Mouse (Mus musculus) forebrain, embryonic 16.5 days (tissue): Measurements from ENCODE around the gene Kank2. TPM values are rescaled to one million over a fixed set of nuclear protein-coding genes. Genes with fewer than 3 reads are reported as not detected.

ENCODE experiments used
- ATAC-seq: fragments of 200-750 bp; cut with Nextera tagmentation; 2 replicates; pipeline ENCODE4 v1.8.0; 2017; ENCODE audit warnings: mild to moderate bottlenecking, moderate library complexity
- H3K27ac ChIP-seq: fragments of 300-500 bp; sonication (generic); 2 replicates; pipeline ENCODE4 v1.5.1; 2014; ENCODE audit warnings: low read length, control low read depth
- H3K27me3 ChIP-seq: fragments of 300-500 bp; sonication (generic); replicated peaks from 2 replicates; pipeline ENCODE4 v1.6.1; 2014; ENCODE audit warnings: low read length; ENCODE audit not compliant: control insufficient read depth, insufficient read depth
- H3K36me3 ChIP-seq: fragments of 300-500 bp; sonication (generic); 2 replicates; pipeline ENCODE4 v1.6.1; 2014; ENCODE audit not compliant: control insufficient read depth, insufficient read depth
- H3K4me1 ChIP-seq: fragments of 300-500 bp; sonication (generic); replicated peaks from 2 replicates; pipeline ENCODE4 v1.6.1; 2014; ENCODE audit warnings: low read length; ENCODE audit not compliant: control insufficient read depth, insufficient read depth
- H3K4me2 ChIP-seq: fragments of 300-500 bp; sonication (generic); 2 replicates; pipeline ENCODE4 v1.6.1; 2014; ENCODE audit warnings: mild to moderate bottlenecking, low read length, control low read depth
- H3K4me3 ChIP-seq: fragments of 300-500 bp; sonication (generic); replicated peaks from 2 replicates; pipeline ENCODE4 v1.5.1; 2014; ENCODE audit warnings: mild to moderate bottlenecking, low read length, control low read depth
- H3K9ac ChIP-seq: fragments of 300-500 bp; sonication (generic); replicated peaks from 2 replicates; pipeline ENCODE4 v1.6.1; 2014; ENCODE audit warnings: low read depth, low read length, control low read depth
- H3K9me3 ChIP-seq: fragments of 300-500 bp; sonication (generic); 2 replicates; pipeline ENCODE4 v1.6.1; 2016; ENCODE audit warnings: low read length; ENCODE audit not compliant: control insufficient read depth
- whole genome bisulfite sequencing: fragments of 180-500 bp; shearing (Covaris S2); extraction: QIAGEN DNeasy Blood & Tissue Kit; methylation state at CpG from one replicate; pipeline ENCODE4 v1.1.7; 2014; 5-methylcytosine and 5-hydroxymethylcytosine counted together
- microRNA-seq: library from miRNA; unstranded; fragments of <30 nt; microRNA quantifications from one replicate; pipeline ENCODE4, GENCODE M21; 2017
- polyA plus RNA-seq: library from polyadenylated mRNA; unstranded; fragments of >200 nt; fragmentation: Nextera tagmentation; extraction: Ambion mirVana; gene quantifications from 2 replicates; pipeline ENCODE4 v1.2.1, GENCODE M21; 2015

The Kank2 gene
- polyA plus RNA-seq, 1 experiment from 2014 or later, result 3.2 TPM

DNA sequence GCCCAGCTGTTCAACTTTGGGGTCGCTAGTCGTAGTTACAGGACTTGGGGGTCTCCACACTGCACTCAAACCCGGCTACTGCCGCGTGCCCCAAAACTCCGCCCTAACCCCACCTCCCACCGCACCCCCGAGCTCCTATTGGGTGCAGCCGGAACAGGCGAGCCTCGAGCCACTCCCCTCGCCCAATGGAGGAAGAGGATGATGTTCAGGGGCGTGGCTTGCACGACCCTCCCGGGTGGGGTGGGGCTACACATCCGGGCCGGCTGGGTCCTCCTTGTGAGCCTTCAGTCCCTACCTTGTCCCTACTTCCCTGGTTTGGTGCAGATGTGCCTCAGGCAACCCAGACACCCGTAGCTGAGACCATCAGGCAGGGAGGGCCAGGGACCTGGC lies 74.4 kb downstream of the Kank2 start:
- no peaks in the 10 kb centered on the region for H3K9me3 ChIP-seq
- H3K27ac ChIP-seq, result peak overlapping the region; percentile 92
- no peaks in the 10 kb centered on the region for H3K27me3 ChIP-seq
- peaks cover 25% of the 10 kb centered on the region for H3K4me1 ChIP-seq
- no peaks in the 10 kb centered on the region for H3K36me3 ChIP-seq
- peak overlapping the region; percentile 63 for H3K9ac ChIP-seq
- H3K4me2 ChIP-seq, result peak overlapping the region; percentile 78
- ATAC-seq, result peak; percentile 97
- under 1% methylated on average over 16 of the region's 18 CpGs for WGBS
- H3K4me3 ChIP-seq, result peak overlapping the region; percentile 70

DNA sequence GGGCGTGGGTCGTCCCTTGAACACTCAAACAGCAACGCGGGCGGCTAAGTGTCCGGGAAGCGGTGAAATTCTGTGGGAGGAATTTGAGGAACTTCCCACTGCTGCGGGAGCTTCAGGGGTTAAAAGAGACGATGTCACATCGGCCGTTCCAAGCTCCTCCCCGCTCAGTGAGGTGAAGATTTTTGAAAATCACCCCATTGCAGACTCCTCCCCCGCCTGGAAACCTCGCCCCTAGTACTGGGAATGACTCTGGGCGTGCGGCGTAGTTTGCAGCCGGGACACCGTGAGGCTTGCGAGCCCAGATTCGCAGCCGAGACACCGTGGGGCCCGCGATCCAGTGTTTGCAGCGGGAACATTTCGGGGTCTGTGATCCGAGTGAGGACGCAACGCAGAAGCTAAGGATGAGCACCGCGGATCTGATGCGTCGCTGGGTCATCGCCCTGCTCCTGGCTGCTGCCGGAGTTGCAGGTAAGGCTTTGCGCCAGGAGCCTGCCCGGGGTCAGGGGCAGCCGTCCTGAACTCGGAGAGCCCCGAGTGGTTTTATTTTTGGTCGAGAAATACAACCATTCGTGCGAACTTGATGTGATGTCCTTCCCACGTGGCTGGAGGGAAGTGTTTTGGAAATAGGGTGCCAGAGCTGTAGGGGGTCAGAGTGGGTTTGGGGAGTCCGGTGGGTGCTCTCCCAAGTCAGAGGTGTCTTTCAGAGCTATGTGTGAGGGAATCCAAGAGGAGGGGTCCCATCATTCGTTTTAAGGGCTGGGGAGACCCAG lies 75.0 kb downstream of the Kank2 start, which contains the start of gene Ldlr:
Ldlr (plus strand) TSS at position 107 of the 770 bp plus-strand sequence.
- Histone ChIP-seq H3K27me3 (no peaks in the 10 kb centered on the region), H3K9me3 (no peaks in the 10 kb centered on the region), H3K4me2 (peak within 1 kb of the TSS; percentile 78), H3K36me3 (no peaks in the 10 kb centered on the region), H3K4me1 (peaks cover 25% of the 10 kb centered on the region), H3K4me3 (peak within 1 kb of the TSS; percentile 70), H3K27ac (peak within 1 kb of the TSS; percentile 92), H3K9ac (peak within 1 kb of the TSS; percentile 63)
- peak; percentile 84 for ATAC-seq
- under 1% methylated on average over 47 of the region's 47 CpGs for WGBS

DNA sequence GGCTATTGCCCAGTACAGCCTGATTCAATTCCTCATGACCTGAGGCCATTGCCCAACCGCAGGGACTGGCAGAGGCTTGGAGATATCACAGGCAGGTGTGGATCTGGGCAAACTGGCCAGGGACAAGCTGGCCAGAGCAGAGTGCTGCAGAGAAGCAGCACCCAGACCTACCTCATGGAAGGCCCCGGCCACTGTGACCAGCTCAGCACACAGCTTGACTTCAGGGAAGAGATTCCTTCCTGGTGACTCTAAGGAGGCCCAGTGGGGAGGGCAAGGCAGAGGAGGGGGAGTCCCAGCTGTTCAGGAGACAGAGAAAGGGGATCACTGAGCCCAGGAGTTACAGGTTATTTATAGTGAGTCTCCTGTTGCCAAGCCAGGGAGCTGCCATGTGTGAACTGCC lies 77.5 kb downstream of the Kank2 start:
- WGBS, result 83% methylated on average over 2 of the region's 2 CpGs

DNA sequence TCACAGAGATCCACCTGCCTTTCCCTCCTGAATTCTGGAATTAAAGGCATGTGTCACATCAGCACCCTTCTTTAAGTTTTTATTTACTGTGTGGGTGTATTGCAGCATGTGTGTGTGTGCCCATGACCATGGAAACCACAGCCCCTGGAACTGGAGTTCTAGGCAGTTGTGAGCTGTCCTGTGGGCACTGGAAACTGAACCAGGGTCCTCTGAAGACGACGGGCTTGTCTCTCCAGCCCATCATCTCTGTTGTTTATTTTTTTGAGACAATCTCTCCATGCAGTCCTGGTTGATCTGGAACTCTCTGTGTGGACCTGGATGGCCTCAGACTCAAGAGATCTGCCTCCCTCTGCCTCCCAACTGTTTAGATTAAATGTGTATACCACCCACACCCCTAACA lies 81.5 kb downstream of the Kank2 start:
- 92% methylated on average over 2 of the region's 2 CpGs for WGBS
- ATAC-seq, result no peak

More for the DNA sequence above, 77.5 kb downstream of the Kank2 start:
- Histone ChIP-seq H3K4me2 (no peak overlapping the region), H3K9ac (no peak overlapping the region), H3K36me3 (no peaks in the 10 kb centered on the region), H3K9me3 (no peaks in the 10 kb centered on the region), H3K27ac (no peak overlapping the region), H3K27me3 (no peaks in the 10 kb centered on the region), H3K4me1 (peaks cover 21% of the 10 kb centered on the region), H3K4me3 (no peak overlapping the region)
- ATAC-seq, result no peak

More for the DNA sequence above, 81.5 kb downstream of the Kank2 start:
- H3K4me1 ChIP-seq, result 0 out of 2 replicates have a peak, but pooled peaks cover 3% of the 10 kb centered on the region
- H3K27ac ChIP-seq, result no peak overlapping the region
- H3K4me3 ChIP-seq, result no peak overlapping the region
- H3K27me3 ChIP-seq, result no peaks in the 10 kb centered on the region
- no peaks in the 10 kb centered on the region for H3K9me3 ChIP-seq
- H3K9ac ChIP-seq, result no peak overlapping the region
- H3K4me2 ChIP-seq, result no peak overlapping the region
- H3K36me3 ChIP-seq, result no peaks in the 10 kb centered on the region

Small RNA genes within 50 kb of the gene (microRNA-seq; reads per million reads assigned to microRNA genes)
- 3.5 reads per million, percentile 14 among the genes with 10 or more reads in this experiment for gene Mir7083

Other genes with a start within 250 kb of the Kank2 start
- 58.2 and 58.4 TPM in 2 replicates for gene Timm29, start 206.0 kb downstream of the Kank2 start, polyA plus RNA-seq
- gene Yipf2, start 205.9 kb downstream of the Kank2 start, polyA plus RNA-seq, result 22.7 and 24.8 TPM in 2 replicates
- gene Smarca4, start 182.6 kb downstream of the Kank2 start, polyA plus RNA-seq, result 162 and 165 TPM in 2 replicates
- 16.1 and 18.8 TPM in 2 replicates for gene Ldlr, start 75.3 kb downstream of the Kank2 start, polyA plus RNA-seq
- gene Spc24, start 38.4 kb downstream of the Kank2 start, polyA plus RNA-seq, result 35.1 and 42.8 TPM in 2 replicates
- gene Angptl8, start 36.8 kb upstream of the Kank2 start, polyA plus RNA-seq, result 0.51 TPM in 1 of 2 replicates, not detected in the other
- gene Dock6, start 53.9 kb upstream of the Kank2 start, polyA plus RNA-seq, result 11.8 and 12.0 TPM in 2 replicates
- 37.4 and 39.5 TPM in 2 replicates for gene Rab3d, start 119.4 kb upstream of the Kank2 start, polyA plus RNA-seq
- gene Ccdc159, start 128.7 kb upstream of the Kank2 start, polyA plus RNA-seq, result 5.4 and 11.9 TPM in 2 replicates
- 47.7 and 54.8 TPM in 2 replicates for gene Tmem205, start 128.8 kb upstream of the Kank2 start, polyA plus RNA-seq
- 74.1 and 89.9 TPM in 2 replicates for gene Plppr2, start 138.3 kb upstream of the Kank2 start, polyA plus RNA-seq
- 9.0 and 12.5 TPM in 2 replicates for gene Swsap1, start 157.0 kb upstream of the Kank2 start, polyA plus RNA-seq
- 1.6 and 1.8 TPM in 2 replicates for gene Epor, start 164.8 kb upstream of the Kank2 start, polyA plus RNA-seq
- 0.76 and 1.5 TPM in 2 replicates for gene Rgl3, start 190.7 kb upstream of the Kank2 start, polyA plus RNA-seq
- 3.6 and 5.2 TPM in 2 replicates for gene Ccdc151, start 203.9 kb upstream of the Kank2 start, polyA plus RNA-seq
- gene Prkcsh, start 204.1 kb upstream of the Kank2 start, polyA plus RNA-seq, result 90.0 and 93.9 TPM in 2 replicates